Mouse (Mus musculus) CH12.LX (cell line): Measurements from ENCODE around the gene Tcea2. TPM values are rescaled to one million over a fixed set of nuclear protein-coding genes. Genes with fewer than 3 reads are reported as not detected.

Source experiments
- DNase-seq: peaks from one replicate; pipeline ENCODE4 v3.0.0-alpha.2; 2013; ENCODE audit errors: extremely low read depth
- H3K27ac ChIP-seq: 2 replicates; pipeline ENCODE4 v1.5.1; 2012; ENCODE audit warnings: low read depth, mild to moderate bottlenecking, control low read depth, moderate library complexity; ENCODE audit not compliant: insufficient read depth
- H3K27me3 ChIP-seq: replicated peaks from 2 replicates; pipeline ENCODE3; 2012; ENCODE audit warnings: inconsistent platforms
- H3K36me3 ChIP-seq, 2 experiments: replicated peaks in 1 of 2; 2 replicates each; pipeline versions ENCODE3 to v1.6.1; 2012; ENCODE audit warnings: inconsistent platforms in 1 of 2, low read length in 1 of 2, mild to moderate bottlenecking in 1 of 2, mixed read lengths in 1 of 2, moderate library complexity in 1 of 2; ENCODE audit not compliant: control insufficient read depth in 1 of 2, insufficient read depth in 1 of 2
- H3K4me1 ChIP-seq, 2 experiments: 2 replicates each; pipeline ENCODE4 v1.6.1; 2012; ENCODE audit warnings: inconsistent platforms in 1 of 2, moderate library complexity in 1 of 2; ENCODE audit not compliant: insufficient read depth in 2 of 2, control insufficient read depth in 1 of 2
- H3K4me2 ChIP-seq: 2 replicates; pipeline ENCODE4 v1.6.1; 2012; ENCODE audit warnings: low read depth, mild to moderate bottlenecking, control low read depth; ENCODE audit not compliant: poor library complexity, insufficient read depth, severe bottlenecking
- H3K4me3 ChIP-seq, 3 experiments: fragments of 150-350 bp in 1 of 3; sonication (generic) in 1 of 3; replicated peaks in 1 of 3; 2 replicates each; pipeline versions ENCODE3 to v1.5.1; 2011 to 2012; ENCODE audit warnings: low read depth in 2 of 3, low read length in 2 of 3, mild to moderate bottlenecking in 2 of 3, moderate library complexity in 2 of 3, control low read depth in 1 of 3, improper control_type of control experiment in 1 of 3, inconsistent platforms in 1 of 3, mixed read lengths in 1 of 3; ENCODE audit not compliant: poor library complexity in 1 of 3
- H3K79me2 ChIP-seq: replicated peaks from 2 replicates; pipeline ENCODE4 v1.6.1; 2012; ENCODE audit warnings: mild to moderate bottlenecking, moderate library complexity; ENCODE audit not compliant: control insufficient read depth, poor library complexity, insufficient read depth, severe bottlenecking; ENCODE audit errors: extremely low read depth
- H3K9ac ChIP-seq: 2 replicates; pipeline ENCODE4 v1.6.1; 2012; ENCODE audit warnings: low read depth, mild to moderate bottlenecking, control low read depth, moderate library complexity; ENCODE audit not compliant: insufficient read depth
- H3K9me3 ChIP-seq: replicated peaks from 2 replicates; pipeline ENCODE3; 2012; ENCODE audit warnings: low read length, inconsistent platforms, mixed read lengths
- CHD1 ChIP-seq: IDR thresholded peaks from 2 replicates; pipeline ENCODE4 v1.6.1; 2012; ENCODE audit warnings: low read depth, low read length, improper control_type of control experiment, inconsistent platforms
- CHD2 ChIP-seq: IDR thresholded peaks from 2 replicates; pipeline ENCODE4 v1.6.1; 2011; ENCODE audit warnings: low read length, improper control_type of control experiment
- ELF1 ChIP-seq: IDR thresholded peaks from 2 replicates; pipeline ENCODE4 v1.6.1; 2014; ENCODE audit warnings: low read depth, mild to moderate bottlenecking, inconsistent platforms, low read length, improper control_type of control experiment
- EP300 ChIP-seq: IDR thresholded peaks from 2 replicates; pipeline ENCODE4 v1.6.1; 2011; ENCODE audit warnings: low read length, improper control_type of control experiment
- GABPA ChIP-seq: IDR thresholded peaks from 2 replicates; pipeline ENCODE4 v1.6.1; 2012; ENCODE audit warnings: low read depth, low read length, improper control_type of control experiment, inconsistent platforms; ENCODE audit not compliant: insufficient replicate concordance
- HCFC1 ChIP-seq: IDR thresholded peaks from 2 replicates; pipeline ENCODE4 v1.6.1; 2012; ENCODE audit warnings: low read depth, mild to moderate bottlenecking, inconsistent platforms, low read length, improper control_type of control experiment
- JUN ChIP-seq: IDR thresholded peaks from 2 replicates; pipeline ENCODE4 v1.6.1; 2011; ENCODE audit warnings: low read depth, mild to moderate bottlenecking, low read length, improper control_type of control experiment, moderate library complexity; ENCODE audit not compliant: insufficient read depth
- KAT2A ChIP-seq: IDR thresholded peaks from 2 replicates; pipeline ENCODE4 v1.6.1; 2012; ENCODE audit warnings: low read length, improper control_type of control experiment, inconsistent platforms; ENCODE audit not compliant: insufficient replicate concordance
- MAX ChIP-seq: IDR thresholded peaks from 2 replicates; pipeline ENCODE4 v1.6.1; 2011; ENCODE audit warnings: low read length, improper control_type of control experiment
- MAZ ChIP-seq: IDR thresholded peaks from 2 replicates; pipeline ENCODE4 v1.6.1; 2012; ENCODE audit warnings: low read depth, mild to moderate bottlenecking, inconsistent platforms, low read length, improper control_type of control experiment, moderate library complexity
- MYC ChIP-seq: IDR thresholded peaks from 2 replicates; pipeline ENCODE4 v1.6.1; 2011; ENCODE audit warnings: low read depth, mild to moderate bottlenecking, improper control_type of control experiment, low read length
- NELFE ChIP-seq: IDR thresholded peaks from 2 replicates; pipeline ENCODE4 v1.6.1; 2011; ENCODE audit warnings: low read depth, low read length, improper control_type of control experiment
- NRF1 ChIP-seq: IDR thresholded peaks from 2 replicates; pipeline ENCODE4 v1.6.1; 2014; ENCODE audit warnings: low read depth, mild to moderate bottlenecking, inconsistent platforms, low read length, improper control_type of control experiment, moderate library complexity
- RAD21 ChIP-seq: IDR thresholded peaks from 2 replicates; pipeline ENCODE4 v1.6.1; 2011; ENCODE audit warnings: low read depth, mild to moderate bottlenecking, low read length, improper control_type of control experiment, moderate library complexity
- RCOR1 ChIP-seq: conservative IDR thresholded peaks from 2 replicates; pipeline ENCODE4 v1.6.1; 2012; ENCODE audit warnings: low read depth, mild to moderate bottlenecking, inconsistent platforms, low read length, improper control_type of control experiment
- SIN3A ChIP-seq: IDR thresholded peaks from 2 replicates; pipeline ENCODE4 v1.6.1; 2012; ENCODE audit warnings: low read length, improper control_type of control experiment, inconsistent platforms
- TBP ChIP-seq: conservative IDR thresholded peaks from 2 replicates; pipeline ENCODE4 v1.6.1; 2011; ENCODE audit warnings: low read depth, low read length, improper control_type of control experiment
- UBTF ChIP-seq: IDR thresholded peaks from 2 replicates; pipeline ENCODE4 v1.6.1; 2012; ENCODE audit warnings: low read depth, mild to moderate bottlenecking, inconsistent platforms, low read length, improper control_type of control experiment, moderate library complexity
- USF2 ChIP-seq: conservative IDR thresholded peaks from 2 replicates; pipeline ENCODE4 v1.6.1; 2011; ENCODE audit warnings: low read depth, low read length, improper control_type of control experiment
- ZC3H11A ChIP-seq: IDR thresholded peaks from 2 replicates; pipeline ENCODE4 v1.6.1; 2012; ENCODE audit warnings: low read depth, mild to moderate bottlenecking, inconsistent platforms, low read length, improper control_type of control experiment
- ZMIZ1 ChIP-seq: IDR thresholded peaks from 2 replicates; pipeline ENCODE4 v1.6.1; 2012; ENCODE audit warnings: low read depth, mild to moderate bottlenecking, inconsistent platforms, low read length, improper control_type of control experiment
- dilution Hi-C: fragments of 300-500 bp; cut with MboI; formaldehyde crosslinking; loops from 2 replicates; pipeline ENCODE4 v1.14.3; 2020; ENCODE audit warnings: low sequenced_read_pairs; ENCODE audit not compliant: extremely low pct_unique_long_range_greater_than_20kb, extremely low pct_ligation_motif_present
- in situ Hi-C: fragments of 300-500 bp; cut with MboI; formaldehyde crosslinking; loops from 3 replicates; pipeline ENCODE4 v1.14.3; 2019; ENCODE audit warnings: low sequenced_read_pairs, low pct_ligation_motif_present, low pct_unique_long_range_greater_than_20kb, mixed read lengths
- polyA plus RNA-seq: library from polyadenylated mRNA; unstranded; fragments of >175 nt; gene quantifications from 2 replicates; pipeline ENCODE4 v1.2.1, GENCODE M21; 2012; ENCODE audit warnings: low read depth; ENCODE audit not compliant: insufficient read length
- total RNA-seq, 2 experiments: library from RNA; depleted of rRNA; stranded (reverse); fragments of 300-350 nt in 1 of 2; fragments of >200 nt in 1 of 2; gene quantifications; 2 replicates each; pipeline ENCODE4 v1.2.3; 2012 to 2014

The Tcea2 gene
- total and polyA plus RNA-seq, 3 experiments: 8.8 to 14.4 (median 9.2) TPM

- no peaks in the 10 kb centered on the region for H3K79me2 ChIP-seq
- H3K4me2 ChIP-seq: no peak overlapping the region
- TF ChIP-seq NELFE (no peak), MAZ (no peak), EP300 (no peak), KAT2A (no peak), MYC (no peak), MAX (no peak), SIN3A (no peak), CHD1 (no peak), TBP (no peak), HCFC1 (no peak), RAD21 (no peak), ZC3H11A (no peak), ZMIZ1 (no peak), UBTF (no peak)
- TF ChIP-seq, all 38 proteins: peak for 0
- no peaks in the 10 kb centered on the region for H3K9me3 ChIP-seq
- DNase-seq: no peak
- H3K27me3 ChIP-seq: no peaks in the 10 kb centered on the region
- in situ Hi-C loops (no loop called here), dilution Hi-C loops (no loop called here)
- peaks cover 18 to 58% of the 10 kb centered on the region in 2 experiments for H3K4me1 ChIP-seq
- H3K9ac ChIP-seq: no peak overlapping the region
- peaks cover 6 to 33% of the 10 kb centered on the region in 2 experiments for H3K36me3 ChIP-seq
- no peak overlapping the region for H3K27ac ChIP-seq
- H3K4me3 ChIP-seq: no peak overlapping the region
Measured at GRCm38 (mm10) chr2:181681978-181682377, 1.9 kb downstream of the Tcea2 start.

GRCm38 (mm10) chr2:181683381-181683780 lies 3.3 kb downstream of the Tcea2 start:
- no peak for DNase-seq
- no peak overlapping the region for H3K4me2 ChIP-seq
- peaks cover 12 to 54% of the 10 kb centered on the region in 2 experiments for H3K4me1 ChIP-seq
- dilution Hi-C loops: no loop called here
- H3K9me3 ChIP-seq: no peaks in the 10 kb centered on the region
- no peak overlapping the region for H3K4me3 ChIP-seq
- in situ Hi-C loops: no loop called here
- H3K27ac ChIP-seq: no peak overlapping the region
- no peaks in the 10 kb centered on the region for H3K27me3 ChIP-seq
- H3K9ac ChIP-seq: no peak overlapping the region
- TF ChIP-seq EP300: no peak
- TF ChIP-seq GABPA: no peak
- no peak for TF ChIP-seq UBTF
- no peak for TF ChIP-seq MYC
- TF ChIP-seq MAZ: no peak
- TF ChIP-seq CHD2: no peak
- TF ChIP-seq ZMIZ1: no peak
- no peak for TF ChIP-seq JUN
- TF ChIP-seq ELF1: no peak
- no peak for TF ChIP-seq RCOR1
- TF ChIP-seq USF2: no peak
- TF ChIP-seq NRF1: no peak
- TF ChIP-seq, all 38 proteins: peak for 0
- Histone ChIP-seq H3K79me2 (no peaks in the 10 kb centered on the region), H3K36me3 (peaks cover 18 to 47% of the 10 kb centered on the region in 2 experiments)
